Mouse (Mus musculus): ENCODE measurements around the gene Pcca.

Gene Pcca

GRCm38 (mm10) chr14:122648214-122648613 is 114.1 kb downstream of the Pcca start:
- DNase-seq (ENCODE audit: low spot score): no peak

GRCm38 (mm10) chr14:122649336-122649950 is 115.3 kb downstream of the Pcca start:
- no peak for DNase-seq (ENCODE audit: low spot score)

GRCm38 (mm10) chr14:122651681-122652080 is 117.6 kb downstream of the Pcca start:
- DNase-seq (ENCODE audit: low spot score): no peak

GRCm38 (mm10) chr14:122675661-122676060 is 141.5 kb downstream of the Pcca start:
- no peak for DNase-seq (ENCODE audit: low spot score)

- DNase-seq (ENCODE audit: low spot score): no peak
These were observed 149.5 kb downstream of the Pcca start for GRCm38 (mm10) chr14:122683645-122684044.

- DNase-seq (ENCODE audit: low spot score): no peak
These were observed 150.1 kb downstream of the Pcca start for GRCm38 (mm10) chr14:122684250-122684649.

GRCm38 (mm10) chr14:122684811-122685210 is 150.7 kb downstream of the Pcca start:
- peak; percentile 5 for DNase-seq (ENCODE audit: low spot score)

GRCm38 (mm10) chr14:122687398-122687797 is 153.3 kb downstream of the Pcca start:
- DNase-seq (ENCODE audit: low spot score): no peak

GRCm38 (mm10) chr14:122688378-122688777 is 154.3 kb downstream of the Pcca start:
- no peak for DNase-seq (ENCODE audit: low spot score)

- DNase-seq (ENCODE audit: low spot score): no peak
These were observed 155.2 kb downstream of the Pcca start for GRCm38 (mm10) chr14:122689136-122689815.

GRCm38 (mm10) chr14:122691555-122691954 is 157.4 kb downstream of the Pcca start:
- DNase-seq (ENCODE audit: low spot score): no peak

GRCm38 (mm10) chr14:122700333-122700732 is 166.2 kb downstream of the Pcca start:
- DNase-seq (ENCODE audit: low spot score): no peak

- no peak for DNase-seq (ENCODE audit: low spot score)
These were observed 179.7 kb downstream of the Pcca start for GRCm38 (mm10) chr14:122713793-122714192.

- DNase-seq (ENCODE audit: low spot score): no peak
These were observed 180.8 kb downstream of the Pcca start for GRCm38 (mm10) chr14:122714911-122715310.

GRCm38 (mm10) chr14:122716057-122716456 is 181.9 kb downstream of the Pcca start:
- no peak for DNase-seq (ENCODE audit: low spot score)

GRCm38 (mm10) chr14:122719496-122720080 is 185.5 kb downstream of the Pcca start:
- DNase-seq (ENCODE audit: low spot score): no peak

GRCm38 (mm10) chr14:122720989-122721388 is 186.9 kb downstream of the Pcca start:
- no peak for DNase-seq (ENCODE audit: low spot score)

- DNase-seq (ENCODE audit: low spot score): no peak
These were observed 187.6 kb downstream of the Pcca start for GRCm38 (mm10) chr14:122721750-122722149.

- DNase-seq (ENCODE audit: low spot score): no peak
These were observed 192.3 kb downstream of the Pcca start for GRCm38 (mm10) chr14:122726456-122726855.

- no peak for DNase-seq (ENCODE audit: low spot score)
These were observed 195.4 kb downstream of the Pcca start for GRCm38 (mm10) chr14:122729431-122730073.

- no peak for DNase-seq (ENCODE audit: low spot score)
These were observed 196.9 kb downstream of the Pcca start for GRCm38 (mm10) chr14:122730921-122731551.

GRCm38 (mm10) chr14:122736806-122737205 is 202.7 kb downstream of the Pcca start:
- no peak for DNase-seq (ENCODE audit: low spot score)

Measured in ovary, adult 18-20 months (tissue).